Comparison of ENCODE assay signal across 10 mouse cellular contexts in the genomic region with DNA sequence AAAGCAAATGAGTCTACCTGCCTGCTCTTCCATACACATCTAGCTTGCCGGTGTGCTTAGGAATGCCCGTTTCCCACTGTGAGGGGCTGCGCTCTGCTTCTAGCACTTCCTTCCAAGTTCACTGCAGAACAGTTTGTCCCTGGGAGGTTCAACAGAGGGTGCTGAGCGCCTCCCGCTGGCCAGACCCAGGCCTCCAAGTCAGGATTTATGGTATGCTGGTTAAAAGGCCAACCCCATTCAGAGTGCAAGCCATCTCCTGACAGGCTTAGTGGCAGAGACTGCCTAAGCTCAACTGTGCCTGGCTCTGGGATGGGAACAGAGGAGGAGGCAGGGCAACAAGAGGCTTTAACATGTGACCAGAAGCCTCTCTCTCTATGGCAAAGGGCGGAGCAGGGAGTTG.
DNase-seq lines count a peak whose midpoint lies in the region; ATAC-seq and TF ChIP-seq lines count a peak whose summit lies in the region.
"Had no signal": no experiment of that assay in that cellular context is flagged by ENCODE, and none has a peak within 500 bp of the region (broad histone marks: within the 10 kb centered on the region; RNA-seq: fewer than 3 reads in every experiment).

No protein-coding gene starts in this region.

- peaks cover 4% of the 10 kb centered on the region; the same call in 1 of the 2 replicates for H3K4me1 ChIP-seq in neural tube, embryonic 15.5 days
- peaks cover 17% of the 10 kb centered on the region; the same call in 1 of the 2 replicates for H3K4me1 ChIP-seq in embryonic facial prominence, embryonic 10.5 days
- peaks cover 8% of the 10 kb centered on the region; the same call in 1 of the 2 replicates for H3K4me1 ChIP-seq in small intestine, adult 2 months (ENCODE audit: control insufficient read depth, insufficient read depth, insufficient read length, low read length)
- peaks cover 7% of the 10 kb centered on the region; the same call in 1 of the 2 replicates for H3K4me1 ChIP-seq in forebrain, embryonic 16.5 days (replicated peaks; ENCODE audit: control insufficient read depth, insufficient read depth, low read length)

- H3K9ac ChIP-seq in neural tube, embryonic 15.5 days (replicated peaks), result no peak overlapping the region
- no peak overlapping the region for H3K9ac ChIP-seq in forebrain, embryonic 16.5 days (replicated peaks; ENCODE audit: low read depth, low read length)
- H3K9ac ChIP-seq: embryonic facial prominence, embryonic 13.5 days; lung, embryonic 15.5 days had no signal

- H3K4me3 ChIP-seq in neural tube, embryonic 15.5 days (replicated peaks), result no peak overlapping the region
- no peak overlapping the region for H3K4me3 ChIP-seq in embryonic facial prominence, embryonic 10.5 days
- H3K4me3 ChIP-seq in small intestine, adult 2 months (ENCODE audit: low read depth, low read length), result no peak overlapping the region
- H3K4me3 ChIP-seq in forebrain, embryonic 16.5 days (replicated peaks; ENCODE audit: low read length), result no peak overlapping the region
- H3K4me3 ChIP-seq: embryonic facial prominence, embryonic 13.5 days; lung, embryonic 15.5 days had no signal

- H3K36me3 ChIP-seq in neural tube, embryonic 15.5 days, result peaks cover 5% of the 10 kb centered on the region; the same call in 1 of the 2 replicates
- H3K36me3 ChIP-seq in embryonic facial prominence, embryonic 10.5 days (replicated peaks), result no peaks in the 10 kb centered on the region; the same call in 1 of the 2 replicates
- peaks cover 5% of the 10 kb centered on the region; the same call in 1 of the 2 replicates for H3K36me3 ChIP-seq in small intestine, adult 2 months (ENCODE audit: control insufficient read depth, insufficient read depth, low read length)
- H3K36me3 ChIP-seq in forebrain, embryonic 16.5 days (ENCODE audit: control insufficient read depth, insufficient read depth), result no peaks in the 10 kb centered on the region
- H3K36me3 ChIP-seq: lung, embryonic 15.5 days had no signal

- no peak for ATAC-seq in neural tube, embryonic 15.5 days (ENCODE audit: low FRiP score)
- no peak for ATAC-seq in forebrain, embryonic 16.5 days

- peak; percentile 51; the same call in 1 of the 2 replicates for TF ChIP-seq CTCF in small intestine, adult 2 months (IDR thresholded peaks at IDR 0.05; ENCODE audit: extremely low read depth, insufficient read length, insufficient replicate concordance, low read depth, low read length)

- H3K4me2 ChIP-seq in neural tube, embryonic 15.5 days, result no peak overlapping the region
- no peak overlapping the region for H3K4me2 ChIP-seq in forebrain, embryonic 16.5 days (ENCODE audit: low read length)
- H3K4me2 ChIP-seq: embryonic facial prominence, embryonic 13.5 days; lung, embryonic 15.5 days had no signal

- peak; percentile 55 for DNase-seq in neural tube, embryonic 10.5 days (ENCODE audit: extremely low spot score, low spot score)
- peak; percentile 70 for DNase-seq in adrenal gland, adult 8-10 months
- peak; percentile 54 for DNase-seq in embryonic facial prominence, embryonic 10.5 days (ENCODE audit: low spot score)
- DNase-seq in heart, postnatal 4 days, result peak; percentile 84
- peak; percentile 39 for DNase-seq in left cerebral cortex, postnatal 4 days

- no peak for TF ChIP-seq POLR2A in small intestine, adult 2 months (IDR thresholded peaks at IDR 0.05; ENCODE audit: low read depth, low read length)

- WGBS in neural tube, embryonic 15.5 days, result 31% methylated on average over 6 of the region's 6 CpGs
- 34% methylated on average over 6 of the region's 6 CpGs for WGBS in embryonic facial prominence, embryonic 10.5 days
- WGBS in small intestine, adult 2 months, result 68% methylated on average over 6 of the region's 6 CpGs
- 40% methylated on average over 6 of the region's 6 CpGs for WGBS in forebrain, embryonic 16.5 days

- intact Hi-C loops in left cerebral cortex, postnatal 4 days (cut with DNase I), result no loop called here

- H3K9me3 ChIP-seq in neural tube, embryonic 15.5 days (replicated peaks), result no peaks in the 10 kb centered on the region
- no peaks in the 10 kb centered on the region for H3K9me3 ChIP-seq in embryonic facial prominence, embryonic 10.5 days
- no peaks in the 10 kb centered on the region for H3K9me3 ChIP-seq in forebrain, embryonic 16.5 days (ENCODE audit: control insufficient read depth, low read length)
- H3K9me3 ChIP-seq: embryonic facial prominence, embryonic 13.5 days; lung, embryonic 15.5 days had no signal

- H3K27me3 ChIP-seq in neural tube, embryonic 15.5 days (replicated peaks), result no peaks in the 10 kb centered on the region
- no peaks in the 10 kb centered on the region for H3K27me3 ChIP-seq in embryonic facial prominence, embryonic 10.5 days (replicated peaks; ENCODE audit: low read depth, poor library complexity, severe bottlenecking)
- no peaks in the 10 kb centered on the region for H3K27me3 ChIP-seq in small intestine, adult 2 months (ENCODE audit: control insufficient read depth, insufficient read depth, low read length)
- H3K27me3 ChIP-seq in forebrain, embryonic 16.5 days (replicated peaks; ENCODE audit: control insufficient read depth, insufficient read depth, low read length), result no peaks in the 10 kb centered on the region
- H3K27me3 ChIP-seq: embryonic facial prominence, embryonic 13.5 days; lung, embryonic 15.5 days had no signal

- H3K27ac ChIP-seq in neural tube, embryonic 15.5 days (replicated peaks), result no peak overlapping the region
- no peak overlapping the region for H3K27ac ChIP-seq in embryonic facial prominence, embryonic 10.5 days (replicated peaks)
- H3K27ac ChIP-seq in small intestine, adult 2 months (ENCODE audit: insufficient read depth, low read depth, low read length), result peak overlapping the region; percentile 21; the same call in 1 of the 2 replicates
- no peak overlapping the region for H3K27ac ChIP-seq in forebrain, embryonic 16.5 days (ENCODE audit: low read length)
- H3K27ac ChIP-seq: embryonic facial prominence, embryonic 13.5 days; lung, embryonic 15.5 days had no signal
